Mouse (Mus musculus) thymus, postnatal 10 days (tissue): Measurements from ENCODE around the gene Foxe3.

Source experiments
- DNase-seq, 2 experiments: peaks; one replicate each; pipeline ENCODE4 v3.0.0; 2021; ENCODE audit warnings: low spot score in 2 of 2

Foxe3 gene

DNA sequence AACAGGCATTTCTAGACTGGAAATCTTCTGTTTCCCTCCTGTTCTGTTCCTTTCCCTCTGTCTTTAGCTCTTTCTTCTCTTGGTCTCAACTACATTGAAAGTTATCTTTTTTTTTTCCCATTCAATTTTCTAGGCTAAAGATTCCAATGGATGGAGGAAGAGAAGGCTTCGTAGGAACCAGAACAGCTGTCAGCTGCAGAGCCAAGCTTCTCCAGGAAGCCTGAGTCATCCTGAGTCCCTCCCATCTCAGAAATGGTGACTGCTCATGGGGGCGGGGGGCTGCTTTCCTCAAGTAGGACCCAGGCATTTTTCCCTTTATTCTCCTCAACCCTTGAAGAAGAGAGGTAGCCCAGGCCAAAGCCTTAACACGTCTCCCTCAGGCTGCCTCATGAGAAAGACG lies 9.8 kb downstream of the Foxe3 start:
- no peak for DNase-seq

DNA sequence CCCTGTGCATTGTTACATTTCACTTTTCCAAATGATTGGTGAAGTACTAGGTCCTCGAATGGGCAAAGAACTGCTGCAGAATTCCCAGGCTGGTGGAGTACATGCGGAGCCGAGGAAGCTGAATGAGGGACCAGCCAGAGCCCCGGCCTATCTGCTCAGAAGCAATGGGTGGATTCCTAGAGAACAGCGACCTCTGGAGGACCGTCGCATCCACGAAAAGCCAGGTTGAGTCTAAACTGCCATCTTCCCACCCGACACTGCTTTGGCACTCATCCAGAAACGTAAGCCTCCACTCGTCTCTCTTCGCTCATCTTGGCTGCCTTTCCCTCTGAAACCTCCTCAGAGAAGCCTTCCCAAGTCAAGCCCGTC lies 12.2 kb downstream of the Foxe3 start:
- peak in 1 of 2 experiments; percentile 25 for DNase-seq

DNA sequence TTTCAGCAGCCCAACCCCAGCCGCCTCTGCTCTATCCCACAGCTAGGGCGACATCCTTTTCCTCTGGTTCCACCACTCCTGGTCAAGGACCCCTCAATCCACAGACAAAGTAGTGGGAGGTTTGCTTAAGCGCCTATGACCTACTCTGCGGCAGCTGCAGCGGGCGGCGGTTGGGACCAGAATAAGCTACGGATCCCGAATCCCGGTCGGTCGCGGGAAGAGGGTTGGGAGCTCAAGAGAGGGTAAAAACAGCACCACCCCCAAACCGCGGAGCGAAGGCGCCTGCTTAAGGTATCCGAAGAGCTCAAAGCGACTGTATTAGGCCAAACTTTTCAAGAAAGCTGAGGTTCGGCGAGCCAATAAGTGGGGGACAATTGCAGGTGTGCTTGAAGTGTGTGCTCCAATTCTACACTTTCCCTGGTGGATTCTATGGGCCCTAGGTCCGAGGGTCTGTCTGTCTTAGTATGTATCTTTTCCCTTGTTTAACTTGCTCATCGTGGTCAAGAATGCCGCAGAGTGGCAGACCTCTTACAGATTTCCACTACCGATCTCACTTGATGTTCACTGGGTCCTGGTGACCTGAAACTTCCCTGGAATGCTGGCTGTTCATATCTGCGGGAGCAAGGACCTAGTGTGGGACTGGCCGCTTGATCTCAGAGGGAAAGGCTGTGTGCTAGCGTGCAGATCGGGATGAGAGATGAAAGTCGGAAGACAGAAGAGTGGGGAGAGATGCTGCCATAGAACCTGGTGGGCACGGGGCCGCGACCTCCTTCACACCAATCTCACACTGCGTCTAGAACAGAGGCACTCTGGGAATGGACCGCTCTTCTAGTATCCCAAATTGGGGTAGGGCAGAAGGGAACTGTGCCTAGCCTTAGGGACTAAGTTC lies 12.9 kb downstream of the Foxe3 start:
- no peak for DNase-seq

GRCm38 (mm10) chr4:114909602-114910484 lies 16.0 kb downstream of the Foxe3 start:
- DNase-seq = peak; percentile 10 to 29

DNA sequence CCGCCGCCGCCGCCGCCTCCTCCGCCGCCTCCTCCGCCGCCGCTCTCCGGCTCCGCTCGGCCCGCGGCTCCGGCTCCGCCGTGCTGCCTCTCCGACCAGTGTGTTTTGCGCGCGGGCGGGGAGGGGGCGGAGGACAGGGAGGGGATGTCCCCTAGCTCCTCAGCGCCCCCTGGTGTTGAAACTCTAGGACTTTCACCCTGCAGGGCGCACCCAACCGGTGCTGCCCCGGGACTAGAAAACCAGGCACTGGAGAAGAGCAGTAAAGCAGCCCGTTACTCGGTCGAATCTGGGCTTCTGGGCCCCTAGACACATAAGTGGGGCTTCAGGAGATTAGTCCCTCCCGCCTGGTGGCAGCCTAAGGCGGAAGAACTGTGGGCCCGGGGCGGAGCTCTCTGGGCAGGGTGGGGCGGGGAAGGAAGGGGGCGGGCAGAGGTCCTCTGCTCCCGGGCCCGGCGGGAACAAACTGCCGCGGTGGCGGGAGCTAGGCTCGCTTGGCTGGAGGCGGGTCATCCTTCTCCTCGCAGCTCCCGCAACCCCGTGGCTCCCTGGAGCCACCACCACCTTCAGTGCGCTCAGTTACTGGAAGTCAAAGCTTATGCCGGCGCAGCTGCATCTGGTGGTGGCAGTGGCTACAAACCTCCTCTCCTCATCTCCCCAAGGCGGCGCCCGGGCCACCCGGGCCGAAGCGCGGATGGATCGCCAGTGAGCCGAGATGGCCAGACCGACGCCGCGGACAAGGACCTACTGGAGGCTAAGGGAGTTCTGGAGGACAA lies 16.8 kb downstream of the Foxe3 start, which contains the start of gene Foxd2:
Foxd2 (minus strand) TSS at position 45 of the 773 bp plus-strand sequence.
- DNase-seq = peak; percentile 82 to 96

- peak; percentile 35 to 36 for DNase-seq
Measured at GRCm38 (mm10) chr4:114907951-114908828, 17.6 kb downstream of the Foxe3 start.

- no peak for DNase-seq
Measured at GRCm38 (mm10) chr4:114907056-114907917, 18.5 kb downstream of the Foxe3 start.

- DNase-seq = no peak
Measured at GRCm38 (mm10) chr4:114905969-114906680, 19.7 kb downstream of the Foxe3 start.

GRCm38 (mm10) chr4:114905501-114905900 lies 20.3 kb downstream of the Foxe3 start:
- no peak for DNase-seq

DNA sequence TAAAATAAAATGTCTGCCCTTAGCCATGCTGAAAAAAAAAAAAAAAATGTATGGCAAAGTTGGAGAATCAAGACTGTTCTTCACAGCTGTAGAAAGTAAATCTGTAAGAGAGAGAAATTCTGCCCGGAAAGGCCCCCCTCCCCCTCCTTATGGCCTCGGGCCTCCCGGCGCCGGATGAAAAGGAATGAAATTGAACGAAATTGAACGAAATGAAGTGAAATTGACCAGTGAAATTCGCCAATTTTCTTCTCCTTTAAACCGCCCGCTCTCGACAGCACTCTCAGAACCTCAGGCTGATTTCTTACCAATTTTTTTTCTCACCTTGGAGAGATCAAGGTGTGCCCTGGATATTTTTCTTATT lies 22.4 kb downstream of the Foxe3 start:
- DNase-seq = no peak

DNA sequence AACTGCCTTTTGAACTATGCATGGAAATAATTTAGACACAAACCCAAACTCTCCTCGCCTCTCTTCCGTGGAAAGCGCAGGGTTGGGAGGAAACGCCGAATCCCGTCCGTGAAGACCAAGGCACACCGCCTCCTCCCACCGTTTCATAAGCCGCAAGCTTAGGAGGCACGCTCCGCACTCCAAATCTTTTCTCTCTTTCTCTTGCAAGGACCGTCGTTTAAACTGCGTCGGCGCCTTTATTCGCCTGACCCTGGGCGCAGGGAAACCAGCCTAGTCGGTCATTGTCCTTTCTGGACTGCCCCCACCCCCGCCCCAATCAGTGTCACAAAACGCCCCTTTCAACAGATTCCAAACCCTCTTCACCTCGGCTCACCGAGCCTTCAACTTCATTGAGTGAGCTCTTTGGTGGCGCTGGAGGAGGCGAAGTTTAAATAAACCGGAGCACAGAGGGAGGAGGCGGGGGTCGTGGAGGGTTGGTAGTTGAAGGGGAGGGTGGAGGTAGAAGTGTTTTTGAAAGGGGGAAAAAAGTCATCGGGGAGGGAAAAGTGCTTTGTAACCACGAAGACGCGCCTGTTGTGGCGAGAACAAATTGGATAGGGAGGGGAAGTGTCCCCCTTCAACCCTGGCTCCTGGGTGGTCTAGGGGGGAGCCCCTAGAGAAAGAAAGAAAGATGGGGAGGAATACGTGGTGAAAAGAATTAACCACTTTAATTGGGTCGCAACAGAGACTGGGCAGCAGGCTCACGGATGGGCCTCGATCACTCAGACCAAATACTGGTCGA lies 23.0 kb downstream of the Foxe3 start:
- DNase-seq = no peak

- no peak for DNase-seq
Measured at GRCm38 (mm10) chr4:114901643-114902351, 24.0 kb downstream of the Foxe3 start.

DNA sequence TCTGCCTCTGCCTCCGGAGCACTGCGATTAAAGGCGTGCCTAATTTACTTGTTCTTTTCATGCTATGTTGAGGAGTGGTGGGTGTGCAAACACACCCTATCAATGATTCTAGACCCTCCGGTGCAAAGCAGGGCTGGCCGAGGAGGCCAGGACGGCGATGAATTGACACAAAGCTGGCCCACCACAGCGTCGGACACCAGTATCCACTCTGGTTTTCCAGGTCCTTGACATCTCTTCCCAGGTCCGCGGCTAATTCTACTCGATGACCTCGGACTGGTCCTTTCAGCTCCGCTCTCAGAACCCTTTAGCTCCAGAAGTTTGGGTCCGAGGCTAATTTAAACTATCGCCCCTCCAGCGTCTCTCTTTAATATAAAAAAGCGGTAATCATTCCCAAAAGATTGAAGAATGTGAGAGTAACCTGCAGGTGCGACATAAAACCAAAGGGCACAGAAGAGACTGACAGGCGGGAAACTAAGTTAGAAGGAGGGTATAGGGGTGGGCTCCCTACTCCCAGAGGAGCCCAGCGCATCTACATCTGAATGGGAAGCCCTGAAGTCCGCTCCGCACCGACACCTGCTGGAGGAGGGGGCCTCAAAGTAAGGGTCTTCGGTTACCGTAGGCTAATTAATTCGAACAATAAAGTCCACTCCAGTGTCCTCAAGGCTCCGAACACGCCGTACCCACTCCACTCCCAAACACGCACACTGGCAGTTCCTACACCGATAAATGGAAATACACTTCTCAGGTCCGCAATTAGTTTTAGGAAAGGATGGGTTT lies 24.8 kb downstream of the Foxe3 start:
- no peak for DNase-seq

DNA sequence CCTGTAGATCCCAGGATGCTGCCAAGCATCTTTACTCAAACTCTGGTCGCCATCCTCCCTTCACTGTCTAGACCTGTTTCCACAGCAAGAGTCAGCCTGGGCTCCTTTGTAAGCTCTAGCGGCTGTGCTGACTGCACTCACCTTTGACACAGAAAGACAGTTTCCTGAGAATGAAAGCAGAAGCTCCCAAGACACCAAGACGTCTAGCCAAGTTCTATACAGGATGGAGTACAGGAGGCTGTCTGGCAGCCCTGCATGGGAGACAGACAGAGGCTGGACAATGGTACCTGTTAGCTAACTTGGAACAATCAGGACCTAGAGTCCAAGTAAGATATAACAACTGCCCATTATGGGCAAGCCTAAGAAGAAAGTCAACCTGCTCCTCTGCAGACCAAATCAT lies 25.9 kb downstream of the Foxe3 start:
- no peak for DNase-seq

DNA sequence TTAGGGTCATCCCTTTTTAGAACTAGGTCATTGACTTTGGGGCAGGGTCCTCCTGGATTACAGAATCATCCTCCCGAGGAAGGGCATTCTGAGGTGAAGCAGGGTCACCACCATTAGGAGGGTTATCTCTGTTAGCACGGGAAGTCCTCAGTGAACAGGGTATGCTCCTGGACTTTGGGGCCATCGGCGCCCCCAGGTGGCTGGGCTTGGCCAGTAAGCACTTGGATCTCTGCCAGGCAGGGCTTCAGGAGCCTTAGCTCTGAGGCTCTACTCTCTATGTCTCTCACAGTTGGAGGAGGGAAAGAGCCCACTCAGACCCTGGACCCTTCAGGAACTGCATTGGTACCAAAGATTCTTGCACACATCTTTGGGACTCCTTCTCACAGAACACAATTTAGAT lies 28.0 kb downstream of the Foxe3 start:
- DNase-seq = no peak

GRCm38 (mm10) chr4:114882232-114882631 lies 43.6 kb downstream of the Foxe3 start:
- no peak for DNase-seq

DNA sequence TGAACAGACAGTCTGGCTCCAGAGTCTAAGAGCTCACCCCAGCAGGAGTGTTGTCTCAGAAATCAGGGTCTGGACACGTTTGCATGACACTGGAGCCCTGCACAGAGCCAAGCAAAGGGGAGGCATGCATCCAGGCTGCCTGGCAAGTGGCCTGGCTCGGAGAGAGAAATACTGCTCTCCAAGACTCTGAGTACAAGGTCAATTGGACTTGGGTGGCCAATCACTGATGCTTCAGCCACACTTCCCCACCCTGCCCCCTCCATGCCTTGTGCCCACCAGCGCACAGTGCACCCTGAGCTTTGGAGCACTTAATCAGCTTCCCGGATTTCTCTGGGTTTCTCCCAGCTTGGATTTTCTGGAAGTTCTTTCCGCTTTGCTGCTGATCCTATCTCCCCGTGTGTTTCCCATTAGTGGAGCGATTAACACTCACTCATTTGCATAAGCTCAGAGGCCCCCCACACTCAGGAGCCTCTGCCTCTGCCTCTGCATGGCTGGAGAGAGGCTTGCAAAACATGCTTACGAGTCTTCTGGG lies 49.3 kb downstream of the Foxe3 start:
- no peak for DNase-seq
